Mouse (Mus musculus) retina, postnatal 1 day (tissue): ENCODE results near the gene Gm10188.
A peak's percentile ranks its signal among the peaks of the same experiment; 100 is the strongest.

Experiments
- DNase-seq: peaks from one replicate; pipeline ENCODE4 v3.0.0-alpha.2; 2012

Gene Gm10188

DNA sequence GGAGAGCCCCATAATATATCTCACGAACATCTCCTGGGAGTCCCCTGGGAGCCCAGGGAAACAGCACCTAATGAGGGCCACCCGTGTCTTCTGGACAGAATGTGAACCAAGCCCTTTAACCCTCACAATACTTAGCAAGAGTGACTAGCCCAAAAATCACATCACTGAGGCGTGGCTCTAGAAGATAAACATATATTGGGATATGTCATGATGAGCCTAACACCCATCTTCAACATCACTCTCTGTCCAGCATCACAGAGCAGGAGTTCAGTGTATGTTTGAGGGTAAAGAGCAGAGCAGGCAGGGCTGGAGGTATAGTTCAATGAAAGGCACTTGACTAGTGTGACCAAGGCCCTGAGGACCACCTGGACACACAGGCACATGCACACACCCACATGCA is at the start of gene Gm10188:
Gene Gm10188 (minus strand): TSS at position 101 of the 400 bp plus-strand sequence.
- DNase-seq, result no peak

- no peak for DNase-seq
Observed at GRCm38 (mm10) chr1:132277124-132277523, 47.6 kb upstream of the Gm10188 start.

GRCm38 (mm10) chr1:132276694-132277093 is 47.1 kb upstream of the Gm10188 start:
- DNase-seq, result no peak

- DNase-seq, result no peak
Observed at GRCm38 (mm10) chr1:132271237-132271636, 41.7 kb upstream of the Gm10188 start.

GRCm38 (mm10) chr1:132268418-132269060 is 39.0 kb upstream of the Gm10188 start:
- no peak for DNase-seq

DNA sequence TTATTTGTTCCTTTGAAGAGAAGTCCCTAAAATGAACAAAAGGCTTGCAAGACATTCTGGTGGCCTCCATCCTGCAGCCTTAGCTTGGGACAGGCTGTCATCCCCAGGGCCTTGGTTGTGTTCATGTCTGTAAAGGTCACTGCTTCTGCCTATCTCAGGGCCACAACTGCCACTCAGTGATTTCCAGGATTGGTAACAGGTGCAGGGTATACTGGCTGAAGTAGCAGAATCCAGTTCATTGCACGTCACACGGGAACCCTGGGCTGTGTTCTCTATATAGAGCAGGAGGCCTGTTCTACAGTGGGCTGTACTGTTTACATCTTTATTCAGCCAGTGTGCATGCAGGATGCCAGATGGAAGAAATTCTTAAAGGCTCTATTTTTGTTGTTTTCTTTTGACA is 38.4 kb upstream of the Gm10188 start:
- DNase-seq, result no peak

DNA sequence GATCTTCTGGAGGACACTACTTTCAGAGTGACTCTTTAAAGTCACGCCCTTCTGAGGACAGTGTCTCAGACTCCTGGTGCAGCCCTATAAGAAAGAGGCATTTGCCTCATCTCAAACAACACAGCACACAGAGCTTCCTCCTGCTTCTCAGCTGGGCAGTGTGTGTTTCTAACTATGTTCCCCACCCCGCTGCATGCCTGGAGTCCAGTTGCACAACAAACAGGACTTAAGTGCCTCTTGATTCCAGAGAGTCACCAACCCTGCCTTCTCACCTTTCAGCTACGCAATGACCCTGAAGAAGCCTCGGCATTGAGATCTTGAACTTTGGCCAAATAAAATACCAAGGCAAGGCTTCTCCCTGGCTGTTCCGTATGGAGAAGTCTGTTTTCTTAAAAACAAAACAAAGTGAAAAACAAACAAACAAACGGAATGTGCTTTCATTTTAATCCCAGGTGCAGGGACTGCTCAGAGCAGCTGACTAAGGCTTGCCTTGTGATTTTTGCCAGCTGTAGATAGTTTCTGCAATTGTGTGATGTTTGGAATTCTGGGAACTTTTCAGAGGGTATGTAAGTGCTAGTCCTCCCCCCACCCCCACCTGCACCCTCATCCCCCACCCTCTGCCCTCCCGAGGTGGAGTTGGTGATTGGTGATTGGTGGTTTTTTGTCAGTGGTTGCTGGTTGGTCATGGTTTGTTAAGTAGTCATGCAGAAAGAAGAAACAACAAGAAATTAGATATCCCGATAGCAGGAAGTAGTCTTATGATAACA is 37.4 kb upstream of the Gm10188 start:
- no peak for DNase-seq

GRCm38 (mm10) chr1:132265936-132266335 is 36.4 kb upstream of the Gm10188 start:
- no peak for DNase-seq

- DNase-seq, result no peak
Observed at GRCm38 (mm10) chr1:132265211-132265859, 35.8 kb upstream of the Gm10188 start.

GRCm38 (mm10) chr1:132264577-132264976 is 35.0 kb upstream of the Gm10188 start:
- no peak for DNase-seq

GRCm38 (mm10) chr1:132263618-132264017 is 34.1 kb upstream of the Gm10188 start:
- no peak for DNase-seq

- DNase-seq, result peak; percentile 51
Observed at GRCm38 (mm10) chr1:132261058-132261457, 31.5 kb upstream of the Gm10188 start.

DNA sequence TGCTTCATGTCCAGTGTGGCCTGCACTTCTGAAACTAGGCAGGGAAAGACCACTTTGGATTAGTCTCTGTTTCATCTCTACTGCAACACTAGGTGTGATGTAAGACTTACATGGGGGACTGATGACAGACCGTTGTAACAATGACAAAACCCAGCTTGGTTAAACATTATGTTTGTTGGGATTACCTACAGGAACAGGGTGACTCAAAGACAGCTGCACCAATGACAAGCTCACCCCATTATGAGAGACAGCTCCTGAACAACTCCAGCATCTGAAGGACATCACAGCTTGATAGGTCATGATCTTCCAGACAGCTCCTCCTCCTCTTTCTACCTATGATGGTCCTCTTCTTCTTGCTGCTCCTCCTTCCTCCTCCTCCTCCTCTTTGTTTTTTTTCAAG is 30.8 kb upstream of the Gm10188 start:
- no peak for DNase-seq

GRCm38 (mm10) chr1:132254467-132254866 is 24.9 kb upstream of the Gm10188 start:
- DNase-seq, result no peak

- no peak for DNase-seq
Observed at GRCm38 (mm10) chr1:132246641-132247040, 17.1 kb upstream of the Gm10188 start.

DNA sequence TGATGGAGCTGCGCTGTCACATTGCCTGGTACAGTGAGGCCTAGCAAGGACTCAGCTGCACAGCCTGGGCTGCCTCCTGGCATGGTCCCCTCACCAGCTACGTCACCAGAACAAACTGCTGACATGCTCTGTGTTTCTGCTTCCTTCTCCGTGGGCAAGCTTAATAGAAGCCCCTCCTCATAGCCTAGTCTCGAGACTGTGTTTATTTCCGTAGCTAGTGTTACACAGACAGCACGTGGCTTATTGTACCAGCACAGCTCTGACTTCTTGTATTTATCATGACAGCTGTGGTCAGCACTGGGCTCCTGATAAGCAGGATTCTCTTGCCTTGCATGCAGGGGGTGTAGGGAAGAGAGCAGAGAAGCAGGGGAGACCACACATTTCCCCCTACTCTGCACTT is 16.6 kb upstream of the Gm10188 start:
- no peak for DNase-seq

GRCm38 (mm10) chr1:132245010-132245409 is 15.4 kb upstream of the Gm10188 start:
- DNase-seq, result no peak

- peak; percentile 73 for DNase-seq
Observed at GRCm38 (mm10) chr1:132237585-132238159, 8.1 kb upstream of the Gm10188 start.

GRCm38 (mm10) chr1:132234757-132235273 is 5.2 kb upstream of the Gm10188 start:
- no peak for DNase-seq

- DNase-seq, result peak; percentile 58
Observed at GRCm38 (mm10) chr1:132233566-132233965, 4.0 kb upstream of the Gm10188 start.

DNA sequence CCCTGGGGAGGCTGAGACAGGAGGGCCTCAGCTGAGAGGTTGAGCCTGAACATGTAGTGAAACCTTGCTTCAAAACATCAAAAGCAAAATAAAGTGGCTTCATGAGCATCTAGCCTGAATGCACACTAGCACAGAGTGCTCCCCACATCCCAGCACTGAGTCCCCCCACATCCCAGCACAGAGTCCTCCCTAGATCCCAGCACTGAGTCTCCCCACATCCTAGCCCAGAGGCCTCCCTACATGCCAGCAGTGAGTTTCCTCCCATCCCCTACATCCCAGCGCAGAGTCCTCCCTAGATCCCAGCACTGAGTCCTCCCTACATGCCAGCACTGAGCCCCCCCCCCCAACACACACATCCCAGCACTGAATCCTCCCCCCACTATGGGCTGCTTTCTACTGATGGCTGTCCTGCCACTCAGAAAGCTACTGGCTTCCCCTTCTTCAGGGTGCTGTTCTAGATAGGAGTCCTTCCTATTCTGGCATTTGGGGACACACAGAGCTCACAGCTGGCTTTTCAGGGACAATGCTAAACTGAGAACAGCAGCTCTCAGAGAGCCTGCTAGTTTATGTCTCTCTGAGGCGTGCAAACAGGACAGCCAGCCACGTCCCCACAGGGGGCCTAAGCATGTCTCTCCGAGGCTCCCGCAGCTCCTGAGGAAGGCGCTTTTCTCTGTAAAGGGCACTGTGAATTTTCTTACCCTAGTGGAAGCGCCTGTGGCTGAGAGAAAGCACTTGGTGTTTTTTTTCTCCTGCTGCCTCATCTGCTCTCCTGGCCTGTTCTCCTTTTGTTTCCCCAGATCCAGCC is 2.1 kb upstream of the Gm10188 start:
- DNase-seq, result no peak

DNA sequence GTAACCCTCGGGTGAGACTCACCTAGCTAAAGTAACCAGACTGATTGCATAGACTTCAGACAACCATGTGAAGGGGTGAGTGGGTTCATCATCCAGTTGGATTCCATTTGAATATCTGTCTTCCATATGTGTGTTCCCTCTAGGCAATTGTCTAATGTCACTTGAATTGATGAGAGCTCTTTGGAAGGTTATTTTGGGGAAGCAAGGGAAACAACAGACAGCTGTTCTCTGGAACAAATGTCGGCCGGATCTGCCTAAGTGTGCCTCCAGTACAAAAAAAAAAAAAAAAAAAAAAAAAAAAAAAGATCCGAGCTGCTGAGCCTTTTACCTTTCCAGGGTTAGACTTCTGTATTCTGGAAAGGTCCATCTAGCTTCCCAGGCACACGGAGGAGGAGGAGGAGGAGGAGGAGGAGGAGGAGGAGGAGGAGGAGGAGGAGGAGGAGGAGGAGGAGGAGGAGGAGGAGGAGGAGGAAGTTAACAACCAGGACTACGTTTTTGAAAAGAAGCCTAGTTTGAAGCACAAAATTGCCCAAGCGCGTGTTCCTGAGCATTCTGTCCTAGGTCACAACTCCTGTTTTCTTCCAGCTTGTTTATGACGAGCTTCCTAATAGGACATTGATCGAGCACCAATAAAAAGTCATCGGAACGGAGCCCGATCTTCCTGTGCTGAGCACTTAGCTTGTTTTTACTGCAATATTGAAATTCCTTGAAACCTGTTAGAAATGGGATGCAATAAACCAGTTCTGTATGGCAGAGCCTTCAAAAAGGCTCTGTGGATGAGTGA is 3.1 kb downstream of the Gm10188 start:
- DNase-seq, result no peak
